ENCODE assay signal across 22 mouse cellular contexts in the genomic region with DNA sequence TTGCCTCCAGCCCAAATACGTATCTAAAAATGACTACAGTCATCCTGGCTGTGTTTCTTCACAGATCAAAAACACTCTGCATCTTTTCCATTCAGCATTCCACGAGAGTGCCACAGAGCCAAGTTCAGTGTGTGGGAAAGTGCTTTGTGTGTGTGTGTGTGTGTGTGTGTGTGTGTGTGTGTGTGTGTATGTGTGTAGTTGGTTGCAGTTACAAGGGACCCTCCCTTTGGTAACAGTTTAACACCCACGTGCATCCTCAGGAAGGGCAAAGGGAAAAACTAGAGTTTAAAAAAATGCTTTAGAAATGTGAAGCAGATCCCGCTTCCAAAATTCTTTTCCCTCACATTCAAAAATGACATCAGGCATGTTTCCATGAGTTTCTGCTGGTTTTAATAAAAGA.
DNase-seq lines count a peak whose midpoint lies in the region; ATAC-seq lines count a peak whose summit lies in the region.
"Had no signal": no experiment of that assay in that cellular context is flagged by ENCODE, and none has a peak within 500 bp of the region (broad histone marks: within the 10 kb centered on the region; RNA-seq: fewer than 3 reads in every experiment).

No protein-coding gene starts in this region.

- DNase-seq in heart, postnatal 10 days: peak; percentile 33 to 40
- peak; percentile 15 for DNase-seq in gastrocnemius, postnatal 10 days
- peak; percentile 6 for DNase-seq in lung, postnatal 25 days (ENCODE audit: low spot score)
- DNase-seq in right cerebral cortex, postnatal 4 days: no peak
- no peak for DNase-seq in kidney, adult 9 months
- DNase-seq: adrenal gland, postnatal 10 days; cerebellum, adult 2 months; cerebellum, postnatal 25 days; kidney, adult 2 months; kidney, postnatal 14 days; thymus, adult 2 months had no signal

- H3K9me3 ChIP-seq in heart, embryonic 12.5 days (replicated peaks): no peaks in the 10 kb centered on the region
- H3K9me3 ChIP-seq in embryonic facial prominence, embryonic 15.5 days (replicated peaks): no peaks in the 10 kb centered on the region
- H3K9me3 ChIP-seq: forebrain, embryonic 10.5 days; hindbrain, embryonic 15.5 days; limb, embryonic 12.5 days; lung, embryonic 15.5 days; midbrain, embryonic 12.5 days; neural tube, embryonic 15.5 days had no signal

- intact Hi-C loops in heart, postnatal 10 days (cut with DNase I): no loop called here

- H3K4me1 ChIP-seq in heart, embryonic 12.5 days (replicated peaks): no peaks in the 10 kb centered on the region
- H3K4me1 ChIP-seq in embryonic facial prominence, embryonic 15.5 days: no peaks in the 10 kb centered on the region
- H3K4me1 ChIP-seq: hindbrain, embryonic 15.5 days; limb, embryonic 12.5 days; lung, embryonic 15.5 days; midbrain, embryonic 12.5 days; neural tube, embryonic 15.5 days had no signal

- H3K27me3 ChIP-seq in heart, embryonic 12.5 days (replicated peaks): no peaks in the 10 kb centered on the region
- H3K27me3 ChIP-seq in embryonic facial prominence, embryonic 15.5 days: no peaks in the 10 kb centered on the region
- H3K27me3 ChIP-seq: hindbrain, embryonic 15.5 days; limb, embryonic 12.5 days; lung, embryonic 15.5 days; midbrain, embryonic 12.5 days; neural tube, embryonic 15.5 days had no signal

- no peak overlapping the region for H3K27ac ChIP-seq in heart, embryonic 12.5 days (ENCODE audit: poor library complexity, severe bottlenecking)
- peak overlapping the region; percentile 51 for H3K27ac ChIP-seq in embryonic facial prominence, embryonic 15.5 days (replicated peaks)
- H3K27ac ChIP-seq: forebrain, embryonic 10.5 days; hindbrain, embryonic 15.5 days; layer of hippocampus, adult 2 months; limb, embryonic 12.5 days; liver, embryonic 14.5 days; lung, embryonic 15.5 days; midbrain, embryonic 12.5 days; neural tube, embryonic 15.5 days; stomach, postnatal 0 days had no signal

- no peaks in the 10 kb centered on the region for H3K36me3 ChIP-seq in heart, embryonic 12.5 days
- H3K36me3 ChIP-seq in embryonic facial prominence, embryonic 15.5 days: no peaks in the 10 kb centered on the region
- H3K36me3 ChIP-seq: forebrain, embryonic 10.5 days; hindbrain, embryonic 15.5 days; limb, embryonic 12.5 days; lung, embryonic 15.5 days; midbrain, embryonic 12.5 days; neural tube, embryonic 15.5 days had no signal

- no peak overlapping the region for H3K4me2 ChIP-seq in heart, embryonic 12.5 days
- H3K4me2 ChIP-seq in embryonic facial prominence, embryonic 15.5 days (replicated peaks): no peak overlapping the region
- H3K4me2 ChIP-seq: hindbrain, embryonic 15.5 days; limb, embryonic 12.5 days; lung, embryonic 15.5 days; midbrain, embryonic 12.5 days; neural tube, embryonic 15.5 days had no signal

- no peak overlapping the region for H3K4me3 ChIP-seq in heart, embryonic 12.5 days
- no peak overlapping the region for H3K4me3 ChIP-seq in embryonic facial prominence, embryonic 15.5 days (replicated peaks)
- H3K4me3 ChIP-seq: forebrain, embryonic 10.5 days; hindbrain, embryonic 15.5 days; layer of hippocampus, adult 2 months; limb, embryonic 12.5 days; lung, embryonic 15.5 days; midbrain, embryonic 12.5 days; neural tube, embryonic 15.5 days had no signal

- WGBS in heart, embryonic 12.5 days: 68% methylated on average over 4 of the region's 4 CpGs
- WGBS in embryonic facial prominence, embryonic 15.5 days: 25% methylated on average over 4 of the region's 4 CpGs

- H3K9ac ChIP-seq in heart, embryonic 12.5 days: no peak overlapping the region
- H3K9ac ChIP-seq in embryonic facial prominence, embryonic 15.5 days: no peak overlapping the region
- H3K9ac ChIP-seq: hindbrain, embryonic 15.5 days; limb, embryonic 12.5 days; liver, embryonic 14.5 days; lung, embryonic 15.5 days; midbrain, embryonic 12.5 days; neural tube, embryonic 15.5 days had no signal

- no peak for ATAC-seq in heart, embryonic 12.5 days (ENCODE audit: insufficient number of reproducible peaks, low FRiP score)
- ATAC-seq in embryonic facial prominence, embryonic 15.5 days (ENCODE audit: insufficient number of reproducible peaks, low FRiP score, low TSS enrichment, low read depth): peak; percentile 24; the same call in 1 of the 2 replicates

Comparison
In these comparisons a context has a peak if more than half of its experiments do, and no peak if none do; other contexts are left out.
1. DNase-seq: peak in heart, postnatal 10 days (2 of 2), gastrocnemius, postnatal 10 days (single experiment) and lung, postnatal 25 days (single experiment); none in right cerebral cortex, postnatal 4 days (single experiment) and kidney, adult 9 months (single experiment).